17 mouse cellular contexts compared by ENCODE assay signal in the genomic region with DNA sequence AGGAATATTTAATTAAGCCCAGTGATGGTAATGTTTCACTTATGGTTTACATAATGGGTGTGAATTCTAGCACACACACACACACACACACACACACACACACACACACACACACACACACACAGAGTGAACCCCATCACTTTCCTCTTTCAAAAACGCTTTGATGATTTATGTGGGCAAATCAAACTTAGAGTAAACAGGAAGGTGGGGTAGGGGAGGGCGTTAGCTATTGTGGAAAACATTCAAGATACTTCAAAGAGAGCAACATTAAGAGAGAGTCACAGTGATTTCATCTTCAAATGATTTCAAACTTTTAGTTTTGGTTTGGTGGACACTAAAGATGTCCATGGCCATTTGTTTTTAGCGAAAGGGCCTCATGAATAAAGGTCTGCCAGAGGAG.
DNase-seq lines count a peak whose midpoint lies in the region; ATAC-seq and TF ChIP-seq lines count a peak whose summit lies in the region.
"Had no signal": no experiment of that assay in that cellular context is flagged by ENCODE, and none has a peak within 500 bp of the region (broad histone marks: within the 10 kb centered on the region; RNA-seq: fewer than 3 reads in every experiment).

No protein-coding gene starts in this region.

- H3K27ac ChIP-seq in kidney, adult 2 months (ENCODE audit: insufficient read depth, low read depth, low read length), result no peak overlapping the region
- no peak overlapping the region for H3K27ac ChIP-seq in kidney, embryonic 16.5 days (ENCODE audit: low read length)
- H3K27ac ChIP-seq: embryonic facial prominence, embryonic 12.5 days; hindbrain, embryonic 10.5 days; hindbrain, embryonic 14.5 days had no signal

- 60% methylated on average over 3 of the region's 3 CpGs for WGBS in kidney, adult 2 months
- WGBS in kidney, embryonic 16.5 days, result 61% methylated on average over 3 of the region's 3 CpGs

- peak; percentile 21 for DNase-seq in kidney, adult 2 months
- peak; percentile 81 for DNase-seq in CD4-positive helper T cell, adult 2 months (ENCODE audit: low read depth, low spot score)
- no peak for DNase-seq in spleen, adult 18-20 months
- DNase-seq in ovary, adult 18-20 months (ENCODE audit: low spot score), result no peak
- DNase-seq: adrenal gland, postnatal 10 days; B cell, adult 2 months; cerebellum, adult 11 months; cerebellum, adult 9-10 months; cerebellum, postnatal 25 days; gastrocnemius, postnatal 25 days had no signal

- no peak for ATAC-seq in kidney, embryonic 16.5 days (ENCODE audit: low FRiP score, low TSS enrichment)
- peak; percentile 77 for ATAC-seq in activated CD4-positive, CD25-positive, alpha-beta regulatory T cell, adult 4 months
- ATAC-seq in neutrophil, adult 5-6 weeks (ENCODE audit: extremely low read depth, insufficient number of reproducible peaks, low FRiP score, poor library complexity, severe bottlenecking), result 0 out of 2 replicates have a peak, but pooled peaks have one; percentile 19

- no peak overlapping the region for H3K4me3 ChIP-seq in kidney, adult 2 months (ENCODE audit: insufficient read depth, low read depth, low read length)
- no peak overlapping the region for H3K4me3 ChIP-seq in kidney, embryonic 16.5 days (ENCODE audit: low read length)
- H3K4me3 ChIP-seq: embryonic facial prominence, embryonic 12.5 days; heart, embryonic 12.5 days; hindbrain, embryonic 10.5 days had no signal

- H3K36me3 ChIP-seq in kidney, adult 2 months (ENCODE audit: control insufficient read depth, insufficient read depth, low read length), result no peaks in the 10 kb centered on the region; the same call in 1 of the 2 replicates
- peaks cover 12% of the 10 kb centered on the region for H3K36me3 ChIP-seq in kidney, embryonic 16.5 days (ENCODE audit: insufficient read depth, low read length)

- no peak for TF ChIP-seq POLR2A in kidney, adult 2 months (IDR thresholded peaks at IDR 0.05; ENCODE audit: low read depth, low read length)

- no peaks in the 10 kb centered on the region for H3K27me3 ChIP-seq in kidney, adult 2 months (replicated peaks; ENCODE audit: control insufficient read depth, insufficient read depth, low read length)
- no peaks in the 10 kb centered on the region for H3K27me3 ChIP-seq in kidney, embryonic 16.5 days (ENCODE audit: insufficient read depth, low read length)
- H3K27me3 ChIP-seq: embryonic facial prominence, embryonic 12.5 days; heart, embryonic 12.5 days had no signal

- TF ChIP-seq CTCF in kidney, adult 2 months (conservative IDR thresholded peaks at IDR 0.05; ENCODE audit: insufficient read depth, insufficient read length, low read depth, low read length), result no peak

- H3K4me2 ChIP-seq in kidney, embryonic 16.5 days (replicated peaks; ENCODE audit: low read depth, low read length), result no peak overlapping the region
- H3K4me2 ChIP-seq: embryonic facial prominence, embryonic 12.5 days; heart, embryonic 12.5 days; hindbrain, embryonic 14.5 days had no signal

- no peaks in the 10 kb centered on the region for H3K9me3 ChIP-seq in kidney, embryonic 16.5 days (ENCODE audit: low read length)
- H3K9me3 ChIP-seq: embryonic facial prominence, embryonic 12.5 days; heart, embryonic 12.5 days; hindbrain, embryonic 10.5 days had no signal

- H3K4me1 ChIP-seq in kidney, adult 2 months (ENCODE audit: control insufficient read depth, insufficient read depth, low read length), result no peaks in the 10 kb centered on the region
- peaks cover 5% of the 10 kb centered on the region; the same call in 1 of the 2 replicates for H3K4me1 ChIP-seq in kidney, embryonic 16.5 days (ENCODE audit: insufficient read depth, low read length)

- no peak overlapping the region for H3K9ac ChIP-seq in kidney, embryonic 16.5 days (replicated peaks; ENCODE audit: low read length)
- H3K9ac ChIP-seq: embryonic facial prominence, embryonic 12.5 days; heart, embryonic 12.5 days; hindbrain, embryonic 14.5 days had no signal

Comparison
In these comparisons a context has a peak if more than half of its experiments do, and no peak if none do; other contexts are left out.
1. DNase-seq: peak in kidney, adult 2 months (single experiment) and CD4-positive helper T cell, adult 2 months (single experiment); none in spleen, adult 18-20 months (0 of 2) and ovary, adult 18-20 months (single experiment).